Mouse (Mus musculus): Measurements from ENCODE around the gene Zfp689. TPM values are rescaled to one million over a fixed set of nuclear protein-coding genes. Genes with fewer than 3 reads are reported as not detected.

The Zfp689 gene
- total RNA-seq (2023) = 6.5 TPM

DNA sequence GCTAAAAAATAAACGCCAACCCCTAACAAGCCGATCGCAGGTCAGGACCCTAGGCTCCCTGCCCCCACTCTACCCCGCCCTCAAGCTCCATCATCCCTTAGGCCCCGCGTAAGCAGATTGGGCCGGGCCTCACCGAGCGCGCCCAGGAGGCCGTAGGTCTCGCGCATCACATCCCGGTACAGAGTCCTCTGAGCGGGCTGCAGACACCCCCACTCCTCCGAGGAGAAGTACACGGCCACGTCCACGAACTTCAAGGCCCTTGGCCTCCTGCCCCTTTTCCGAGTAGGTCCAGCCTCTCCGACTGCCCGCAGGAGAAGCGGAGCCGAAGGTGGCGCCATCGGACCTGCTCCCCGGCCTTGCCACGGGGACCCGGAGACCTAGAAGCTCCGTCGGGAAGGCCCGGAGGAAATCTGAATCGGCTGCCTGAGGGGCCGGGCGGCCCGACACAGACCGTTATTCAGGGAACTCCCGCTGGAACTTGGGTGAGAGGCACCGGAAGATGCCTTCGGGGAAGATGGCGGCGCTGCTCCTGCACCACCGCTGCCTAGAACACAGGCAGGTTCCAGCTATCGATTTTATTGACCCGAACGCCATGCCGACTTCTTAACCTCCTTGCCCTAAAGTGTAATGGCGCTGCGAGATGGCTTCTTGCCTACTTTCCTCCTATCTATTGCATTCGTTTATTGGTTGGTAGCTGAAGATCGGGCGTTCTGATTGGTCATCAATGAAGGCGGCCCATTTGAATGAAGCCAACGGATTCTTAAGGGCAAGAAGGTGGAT lies at the start of gene Zfp689:
Gene Zfp689 (minus strand): TSS at position 638 of the 780 bp plus-strand sequence.

DNA sequence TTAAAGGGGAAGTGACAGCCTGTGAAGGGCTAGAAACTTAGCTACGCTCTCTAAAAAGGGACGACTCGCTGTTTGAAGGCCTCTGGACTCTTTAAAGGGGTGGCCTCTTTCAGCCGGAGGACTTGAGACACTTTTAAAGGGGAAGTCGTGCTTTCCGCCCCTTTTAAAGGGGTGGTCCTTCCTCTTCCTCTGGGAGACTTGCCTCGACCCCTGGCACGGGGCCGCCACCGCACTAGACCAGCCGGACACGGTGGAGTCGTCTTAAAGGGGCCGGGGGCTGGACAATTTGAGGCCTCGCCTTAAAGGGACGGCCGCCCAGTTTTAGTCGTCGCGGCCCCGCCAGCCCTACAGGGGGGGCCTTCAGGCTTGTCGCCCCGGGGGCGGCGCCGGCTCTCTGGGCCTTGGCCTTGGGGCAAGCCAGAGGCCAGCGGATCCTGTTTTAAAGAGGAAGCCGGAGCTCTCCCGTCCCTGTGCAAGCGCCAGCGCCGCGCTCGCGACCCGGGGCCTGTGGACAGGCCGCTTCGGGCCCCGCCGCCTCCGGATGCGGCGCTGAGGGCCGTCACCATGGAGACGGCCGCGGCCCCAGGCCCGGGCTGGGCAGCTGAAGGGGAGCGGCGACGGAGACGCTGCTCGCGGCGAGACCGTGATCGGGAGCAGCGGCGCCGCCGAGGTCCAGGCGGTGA lies 29.8 kb upstream of the Zfp689 start, which contains the start of gene Fbrs:
Gene Fbrs (plus strand): TSS at position 565 of the 683 bp plus-strand sequence.

DNA sequence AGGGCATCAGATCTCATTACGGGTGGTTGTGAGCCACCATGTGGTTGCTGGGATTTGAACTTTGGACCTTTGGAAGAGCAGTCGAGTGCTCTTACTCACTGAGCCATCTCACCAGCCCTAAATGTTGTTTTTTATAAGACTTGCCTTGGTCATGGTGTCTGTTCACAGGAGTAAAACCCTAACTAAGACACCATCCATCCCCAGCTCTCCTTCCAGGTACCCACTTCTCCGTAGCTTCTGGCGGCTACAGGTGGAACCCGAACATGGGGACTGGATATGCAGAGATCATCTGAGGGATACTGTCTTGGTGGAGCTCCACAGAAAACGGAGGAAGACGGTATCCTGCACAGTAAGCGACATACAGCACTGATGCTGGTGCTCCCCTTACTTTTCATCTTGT lies 10.4 kb upstream of the Zfp689 start, which contains the start of gene Prr14:
Gene Prr14 (plus strand): TSS at position 301 of the 400 bp plus-strand sequence.

DNA sequence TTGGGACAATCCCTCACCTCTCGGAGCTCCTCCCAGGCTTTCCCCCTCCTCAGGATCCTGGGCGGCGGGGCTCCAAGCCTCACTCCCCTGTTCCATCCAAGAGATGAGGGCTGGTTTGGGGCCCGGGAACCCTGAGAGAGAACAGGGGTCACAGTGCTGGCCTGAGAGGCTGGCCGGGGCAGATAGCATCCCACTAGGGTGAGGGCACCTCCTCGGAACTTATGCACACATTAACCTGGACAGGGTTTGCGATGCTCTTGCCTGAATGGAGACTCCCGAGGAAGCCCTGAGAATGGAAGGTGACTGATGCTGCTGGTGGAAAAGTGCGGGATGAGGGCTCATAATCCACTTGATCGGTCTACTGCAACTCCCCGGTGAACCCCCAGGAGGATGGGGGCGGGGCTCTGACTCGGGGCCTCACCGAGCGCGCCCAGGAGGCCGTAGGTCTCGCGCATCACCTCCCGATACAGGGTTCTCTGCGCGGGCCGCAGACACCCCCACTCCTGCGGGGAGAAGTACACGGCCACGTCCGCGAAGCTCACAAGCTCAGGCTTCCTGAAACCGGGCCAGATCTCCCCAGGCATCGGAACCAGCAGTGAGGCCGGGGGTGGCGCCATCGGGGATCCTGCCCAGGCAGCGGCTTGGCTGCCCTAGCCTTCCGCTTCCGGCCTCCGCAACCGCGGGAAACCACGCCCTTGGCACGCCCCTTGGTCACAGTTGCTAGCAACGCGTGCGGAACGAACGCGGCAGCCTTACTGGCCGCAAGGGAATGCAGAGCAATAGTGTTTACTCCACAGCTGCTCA lies 27.4 kb downstream of the Zfp689 start, which contains the start of gene Zfp688:
Gene Zfp688 (minus strand): TSS at position 681 of the 804 bp plus-strand sequence.

DNA sequence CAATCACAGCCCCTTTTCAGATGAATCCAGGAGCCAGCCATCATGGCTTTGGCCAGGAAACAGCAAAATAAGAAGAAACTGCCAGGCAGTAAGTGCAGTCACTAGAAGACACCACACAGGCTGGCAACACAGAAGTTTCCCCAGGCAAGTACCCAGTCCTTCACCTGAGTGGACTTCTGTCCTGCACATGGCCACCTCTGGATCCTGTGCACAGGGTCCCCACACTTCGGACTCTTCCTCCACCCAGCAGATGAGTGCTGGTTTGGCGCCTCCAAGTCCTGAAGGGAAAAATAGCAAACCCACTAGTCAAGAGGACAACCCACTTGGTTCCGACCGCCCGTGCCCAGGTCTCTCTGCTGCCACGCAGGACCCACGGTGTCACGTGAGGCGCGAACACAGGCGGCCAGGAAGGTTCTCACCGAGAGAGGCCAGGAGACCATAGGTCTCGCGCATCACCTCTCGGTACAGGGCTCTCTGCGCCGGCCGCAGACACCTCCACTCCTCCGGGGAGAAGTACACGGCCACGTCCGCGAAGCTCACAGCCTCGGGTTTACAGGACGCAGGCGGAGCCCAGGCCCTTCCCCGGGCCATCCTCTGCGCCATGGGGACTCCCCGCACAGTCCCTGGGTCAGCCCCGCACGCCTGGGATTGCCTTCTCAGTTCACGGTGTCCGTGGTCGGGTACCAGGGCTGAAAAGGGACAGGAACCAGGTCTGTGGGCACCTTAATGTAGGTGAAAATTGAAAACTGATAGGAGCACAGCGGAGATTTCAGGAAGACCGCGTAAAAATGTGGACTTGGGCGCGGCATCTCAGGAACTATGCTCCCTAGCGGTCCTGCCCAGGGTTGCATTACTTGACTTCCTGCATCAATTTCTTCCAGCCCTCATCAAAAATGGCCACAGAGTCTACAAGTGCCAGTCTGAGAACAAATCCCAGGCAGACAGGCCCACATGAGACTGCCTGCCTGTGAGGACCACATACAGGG lies 42.7 kb downstream of the Zfp689 start, which contains the start of gene Zfp764:
Gene Zfp764 (minus strand): TSS at position 821 of the 986 bp plus-strand sequence.

DNA sequence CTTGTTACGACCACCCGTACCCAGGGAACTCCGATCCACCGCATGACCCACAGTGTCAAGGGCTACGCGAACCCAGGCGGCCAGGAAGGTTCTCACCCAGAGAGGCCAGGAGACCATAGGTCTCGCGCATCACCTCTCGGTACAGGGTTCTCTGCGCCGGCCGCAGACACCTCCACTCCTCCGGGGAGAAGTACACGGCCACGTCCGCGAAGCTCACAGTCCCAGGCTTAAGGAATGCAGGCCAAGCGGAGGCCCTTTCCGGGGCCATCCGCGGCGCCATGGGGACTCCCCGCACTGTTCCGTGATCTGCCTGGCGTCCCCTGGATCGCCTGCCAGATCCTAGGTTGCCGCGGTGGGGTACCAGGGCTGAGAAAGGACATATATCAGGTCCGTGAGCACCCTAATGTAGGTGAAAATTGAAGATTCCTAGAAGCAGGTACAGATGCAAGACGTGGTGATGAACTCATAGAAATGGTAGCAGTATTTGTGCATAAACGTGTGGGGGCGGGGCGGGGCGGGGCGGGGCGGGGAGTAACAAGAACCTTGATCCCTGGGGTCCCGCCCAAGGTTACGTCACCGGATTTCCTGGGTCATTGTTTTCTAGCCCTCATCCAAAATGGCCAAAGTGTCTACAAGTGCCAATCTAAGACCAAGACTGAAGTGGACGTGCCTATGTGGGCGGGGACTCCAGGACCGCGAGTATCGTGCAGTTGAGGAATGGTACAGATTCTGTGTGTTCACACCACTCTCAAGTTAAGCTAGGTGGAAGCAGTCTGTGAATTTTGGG lies 55.6 kb downstream of the Zfp689 start, which contains the start of gene E430018J23Rik:
Gene E430018J23Rik (minus strand): TSS at position 473 of the 787 bp plus-strand sequence.

Other genes starting within 250 kb of the Zfp689 start
- gene Tbc1d10b, start 240.7 kb downstream of the Zfp689 start, total RNA-seq (2023) = 51.7 TPM
- gene Mylpf, start 240.3 kb downstream of the Zfp689 start, total RNA-seq (2023) = 24.1 TPM
- 9.8 TPM for gene Zfp553, start 216.1 kb downstream of the Zfp689 start, total RNA-seq (2023)
- gene Sept1, start 216.0 kb downstream of the Zfp689 start, total RNA-seq (2023) = 581 TPM
- gene Zfp771, start 204.9 kb downstream of the Zfp689 start, total RNA-seq (2023) = 15.3 TPM
- 20.0 TPM for gene Dctpp1, start 188.4 kb downstream of the Zfp689 start, total RNA-seq (2023)
- 27.3 TPM for gene Sephs2, start 175.1 kb downstream of the Zfp689 start, total RNA-seq (2023)
- gene Itgal, start 152.9 kb downstream of the Zfp689 start, total RNA-seq (2023) = 187 TPM
- not detected for gene Zfp768, start 103.6 kb downstream of the Zfp689 start, total RNA-seq (2023)
- gene Zfp747, start 73.1 kb downstream of the Zfp689 start, total RNA-seq (2023) = 21.9 TPM
- 3.9 TPM for gene 9130019O22Rik, start 62.0 kb downstream of the Zfp689 start, total RNA-seq (2023)
- gene E430018J23Rik, start 55.5 kb downstream of the Zfp689 start, total RNA-seq (2023) = 9.9 TPM
- gene Zfp764, start 42.3 kb downstream of the Zfp689 start, total RNA-seq (2023) = 10.4 TPM
- 16.1 TPM for gene Zfp688, start 27.1 kb downstream of the Zfp689 start, total RNA-seq (2023)
- 102 TPM for gene Prr14, start 10.5 kb upstream of the Zfp689 start, total RNA-seq (2023)
- gene Fbrs, start 30.0 kb upstream of the Zfp689 start, total RNA-seq (2023) = 191 TPM
- 197 TPM for gene Srcap, start 62.8 kb upstream of the Zfp689 start, total RNA-seq (2023)
- gene Gm42715, start 70.4 kb upstream of the Zfp689 start, total RNA-seq (2023) = 42.5 TPM
- 4.4 TPM for gene Tmem265, start 112.2 kb upstream of the Zfp689 start, total RNA-seq (2023)
- 149 TPM for gene Phkg2, start 124.2 kb upstream of the Zfp689 start, total RNA-seq (2023)
- gene Ccdc189, start 139.4 kb upstream of the Zfp689 start, total RNA-seq (2023) = not detected
- gene Rnf40, start 139.6 kb upstream of the Zfp689 start, total RNA-seq (2023) = 117 TPM
- 1.9 TPM for gene Zfp629, start 166.6 kb upstream of the Zfp689 start, total RNA-seq (2023)

Measured in CD8-positive naive resting alpha-beta T cell, adult 57 days (primary cell).